Mouse (Mus musculus): Measurements from ENCODE around the gene Odf3. TPM values are rescaled to one million over a fixed set of nuclear protein-coding genes. Genes with fewer than 3 reads are reported as not detected.
A peak's percentile ranks its signal among the peaks of the same experiment; 100 is the strongest.
"Not testable (repeated sequence)": the region's sequence is repeated elsewhere in the genome, so short reads cannot be mapped to it uniquely, and the experiment has no call there.

The Odf3 gene
- total RNA-seq, 2 experiments from 2014 or later = not detected

- DNase-seq = peak; percentile 96
These were observed 34.3 kb downstream of the Odf3 start, which contains the start of the genes Psmd13 and Sirt3 for GRCm38 (mm10) chr7:140881696-140882468. Gene Psmd13, plus strand, starts transcription at chr7:140881968. Gene Sirt3, minus strand, starts transcription at chr7:140882309.

GRCm38 (mm10) chr7:140882469-140882803 is 34.8 kb downstream of the Odf3 start:
- no peak for DNase-seq

DNA sequence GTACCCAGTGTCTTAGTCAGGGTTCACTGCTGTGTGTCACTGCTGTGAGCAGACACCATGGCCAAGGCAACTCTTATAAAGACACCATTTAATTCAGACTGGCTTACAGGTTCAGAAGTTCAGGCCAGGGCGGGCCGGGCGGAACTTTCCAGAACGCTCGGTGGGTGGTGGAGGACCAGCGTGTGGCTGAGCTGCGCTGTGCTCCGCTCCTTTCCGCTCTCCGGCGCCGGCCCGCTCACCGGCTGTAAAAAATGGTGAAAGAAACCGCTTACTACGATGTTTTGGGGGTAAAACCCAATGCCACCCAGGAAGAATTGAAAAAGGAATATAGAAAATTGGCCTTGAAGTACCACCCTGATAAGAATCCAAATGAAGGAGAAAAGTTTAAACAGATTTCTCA is 43.0 kb downstream of the Odf3 start:
- not testable (repeated sequence) for DNase-seq

- DNase-seq = no peak
These were observed 46.4 kb downstream of the Odf3 start for GRCm38 (mm10) chr7:140894031-140894430.

GRCm38 (mm10) chr7:140894611-140895010 is 47.0 kb downstream of the Odf3 start:
- DNase-seq = no peak

- no peak for DNase-seq
These were observed 50.3 kb downstream of the Odf3 start for GRCm38 (mm10) chr7:140897863-140898262.

DNA sequence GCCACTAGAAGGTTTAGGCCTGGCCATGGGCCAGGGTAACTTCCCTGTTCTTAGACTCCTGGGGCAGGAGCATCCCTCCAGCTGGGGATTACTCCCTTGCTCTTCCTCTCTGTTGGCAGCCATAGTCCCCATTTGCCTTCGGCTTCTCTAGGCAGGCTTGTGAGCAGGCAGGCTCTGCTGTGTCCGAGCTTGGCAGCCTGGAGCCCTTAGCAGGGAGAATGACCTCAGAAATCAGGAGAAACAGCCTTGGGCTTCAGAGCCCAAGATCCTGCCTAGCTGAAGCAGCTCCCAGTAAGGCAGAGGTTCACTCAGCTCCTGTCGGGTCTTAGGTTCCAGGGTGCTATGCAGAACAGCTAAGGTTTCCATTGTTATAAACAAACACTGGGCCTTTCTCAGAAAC is 51.5 kb downstream of the Odf3 start:
- peak in 1 of 2 experiments; percentile 44 for DNase-seq

DNA sequence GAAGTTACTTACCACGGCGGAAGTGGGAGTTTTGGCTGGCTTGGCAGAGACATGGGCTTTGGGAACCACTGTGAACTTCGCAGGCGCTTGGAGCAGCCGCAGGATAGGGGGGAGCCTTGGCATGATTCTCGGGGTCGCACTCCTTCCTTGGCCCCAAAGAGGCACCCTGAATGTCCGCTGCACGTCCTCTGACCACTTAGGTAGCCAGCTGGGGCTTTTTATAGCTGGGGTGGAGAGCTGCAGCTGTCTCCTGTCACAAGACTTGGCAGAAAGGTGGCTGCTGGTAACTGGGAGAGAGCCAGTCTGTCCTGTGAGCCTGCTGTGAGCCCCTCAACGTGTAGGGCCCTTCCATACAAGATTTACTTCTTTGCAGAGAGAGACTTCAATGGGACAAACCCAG is 52.6 kb downstream of the Odf3 start, which contains the start of gene Cox8b:
Gene Cox8b (minus strand): TSS at position 227 of the 400 bp plus-strand sequence.
- DNase-seq = peak; percentile 72 to 75

Other genes with a start within 250 kb of the Odf3 start
- not detected for gene Olfr46, start 246.5 kb upstream of the Odf3 start, total RNA-seq (2021)
- not detected for gene Olfr61, start 218.8 kb upstream of the Odf3 start, total RNA-seq (2021)
- not detected for gene Olfr53, start 201.4 kb upstream of the Odf3 start, total RNA-seq (2021)
- gene Olfr539, start 187.9 kb upstream of the Odf3 start, total RNA-seq (2021) = not detected
- not detected for gene Olfr45, start 165.9 kb upstream of the Odf3 start, total RNA-seq (2021)
- gene Olfr541, start 150.5 kb upstream of the Odf3 start, total RNA-seq (2021) = not detected
- 10 to 100 TPM in 1 of 2 experiments, 1 to 10 TPM in 1; 6.0 to 49.3 TPM for gene Cyp2e1, start 84.1 kb upstream of the Odf3 start, total RNA-seq (2021)
- not detected for gene Syce1, start 60.0 kb upstream of the Odf3 start, total RNA-seq (2021)
- gene Zfp941, start 25.6 kb upstream of the Odf3 start, total RNA-seq (2021) = under 1 TPM; 0.20 to 0.41 TPM
- 1 to 10 TPM in 1 of 2 experiments, under 1 TPM in 1; 0.77 to 2.4 TPM for gene Urah, start 12.8 kb upstream of the Odf3 start, total RNA-seq (2021)
- 10 to 100 TPM; 30.5 to 32.9 TPM for gene Scgb1c1, start 2.3 kb upstream of the Odf3 start, total RNA-seq (2021)
- not detected for gene Gm45785, start 8.5 kb downstream of the Odf3 start, total RNA-seq (2021)
- 10 to 100 TPM; 18.4 to 21.2 TPM for gene Ric8a, start 9.2 kb downstream of the Odf3 start, total RNA-seq (2021)
- gene Bet1l, start 9.8 kb downstream of the Odf3 start, total RNA-seq (2021) = 1 to 10 TPM; 9.2 TPM
- gene Psmd13, start 34.2 kb downstream of the Odf3 start, total RNA-seq (2021) = 10 to 100 TPM; 76.5 to 84.0 TPM
- gene Sirt3, start 34.5 kb downstream of the Odf3 start, total RNA-seq (2021) = 10 to 100 TPM; 61.9 to 69.3 TPM
- gene Cox8b, start 52.6 kb downstream of the Odf3 start, total RNA-seq (2021) = 1,000 to 10,000 TPM; 3,201 to 3,214 TPM
- not detected for gene Nlrp6, start 73.1 kb downstream of the Odf3 start, total RNA-seq (2021)
- gene Pgghg, start 93.6 kb downstream of the Odf3 start, total RNA-seq (2021) = 1 to 10 TPM; 3.5 to 4.3 TPM
- gene Ifitm5, start 102.5 kb downstream of the Odf3 start, total RNA-seq (2021) = under 1 TPM in 1 of 2 experiments, not detected in 1; 0.46 TPM
- not detected for gene Gm45717, start 108.1 kb downstream of the Odf3 start, total RNA-seq (2021)
- 10 to 100 TPM; 98.8 to 99.4 TPM for gene Ifitm2, start 108.2 kb downstream of the Odf3 start, total RNA-seq (2021)
- 1 to 10 TPM; 2.6 to 8.3 TPM for gene Ifitm1, start 119.4 kb downstream of the Odf3 start, total RNA-seq (2021)
- 100 to 1,000 TPM in 1 of 2 experiments, 10 to 100 TPM in 1; 94.8 to 129 TPM for gene Ifitm3, start 163.0 kb downstream of the Odf3 start, total RNA-seq (2021)
- not detected for gene Ifitm6, start 170.1 kb downstream of the Odf3 start, total RNA-seq (2021)
- not detected for gene Gm17387, start 181.3 kb downstream of the Odf3 start, total RNA-seq (2021)
- not detected for gene B4galnt4, start 213.3 kb downstream of the Odf3 start, total RNA-seq (2021)
- 1 to 10 TPM in 1 of 2 experiments, under 1 TPM in 1; 0.37 to 1.6 TPM for gene Pkp3, start 230.4 kb downstream of the Odf3 start, total RNA-seq (2021)